Mouse (Mus musculus) gastrocnemius, postnatal 25 days (tissue): ENCODE results near the gene Wbp1. TPM values are rescaled to one million over a fixed set of nuclear protein-coding genes. Genes with fewer than 3 reads are reported as not detected.

Experiments
- DNase-seq: peaks from one replicate; pipeline ENCODE4 v3.0.0; 2022
- total RNA-seq, 2 experiments: library from RNA; stranded (reverse); gene quantifications; 1 replicate in 1 of 2; 2 replicates in 1 of 2; pipeline ENCODE4 v1.2.3; 2021

The Wbp1 gene
- total RNA-seq, 2 experiments from 2014 or later, result 37.8 to 38.2 TPM

GRCm38 (mm10) chr6:83116373-83117164, 4.8 kb downstream of the Wbp1 start:
- DNase-seq, result no peak

- no peak for DNase-seq
Measured at GRCm38 (mm10) chr6:83115682-83116372, 5.5 kb downstream of the Wbp1 start.

- peak; percentile 92 for DNase-seq
Measured at GRCm38 (mm10) chr6:83115011-83115671, 6.2 kb downstream of the Wbp1 start, which contains the start of gene Mogs. Gene Mogs, plus strand, starts transcription at chr6:83115496.

DNA sequence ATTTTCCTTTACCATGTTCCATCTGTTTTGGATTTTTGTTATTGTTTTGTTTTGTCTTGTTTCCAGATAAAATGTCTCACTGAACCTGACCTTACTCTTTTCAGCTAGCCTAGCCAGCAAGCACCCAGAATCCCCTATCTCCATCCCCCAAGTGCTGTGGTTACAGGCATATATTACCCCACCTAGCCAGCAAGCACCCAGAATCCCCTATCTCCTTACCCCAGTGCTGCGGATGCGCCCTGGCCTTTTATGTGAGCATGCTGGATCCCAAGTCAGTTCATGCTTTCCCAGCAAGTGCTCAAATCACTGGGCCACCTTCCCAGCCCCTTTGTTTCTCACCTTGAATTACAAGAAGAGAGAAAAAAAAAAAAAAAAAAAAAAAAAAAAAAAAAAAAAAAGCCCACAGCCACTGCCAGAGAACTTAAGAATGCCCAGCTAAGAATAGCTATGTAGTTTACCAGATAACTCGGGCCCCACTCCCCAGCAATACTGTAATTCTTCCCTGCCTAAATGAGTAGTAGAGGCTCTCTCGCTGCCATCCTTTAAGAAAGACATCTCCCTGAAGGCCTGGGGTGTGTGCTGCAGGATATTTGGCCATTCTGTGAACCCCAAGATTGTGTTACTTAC, 9.7 kb downstream of the Wbp1 start:
- DNase-seq, result no peak

GRCm38 (mm10) chr6:83108762-83109668, 12.3 kb downstream of the Wbp1 start, which contains the start of gene Mrpl53:
Gene Mrpl53, plus strand, starts transcription at chr6:83109040.
- peak; percentile 78 for DNase-seq

DNA sequence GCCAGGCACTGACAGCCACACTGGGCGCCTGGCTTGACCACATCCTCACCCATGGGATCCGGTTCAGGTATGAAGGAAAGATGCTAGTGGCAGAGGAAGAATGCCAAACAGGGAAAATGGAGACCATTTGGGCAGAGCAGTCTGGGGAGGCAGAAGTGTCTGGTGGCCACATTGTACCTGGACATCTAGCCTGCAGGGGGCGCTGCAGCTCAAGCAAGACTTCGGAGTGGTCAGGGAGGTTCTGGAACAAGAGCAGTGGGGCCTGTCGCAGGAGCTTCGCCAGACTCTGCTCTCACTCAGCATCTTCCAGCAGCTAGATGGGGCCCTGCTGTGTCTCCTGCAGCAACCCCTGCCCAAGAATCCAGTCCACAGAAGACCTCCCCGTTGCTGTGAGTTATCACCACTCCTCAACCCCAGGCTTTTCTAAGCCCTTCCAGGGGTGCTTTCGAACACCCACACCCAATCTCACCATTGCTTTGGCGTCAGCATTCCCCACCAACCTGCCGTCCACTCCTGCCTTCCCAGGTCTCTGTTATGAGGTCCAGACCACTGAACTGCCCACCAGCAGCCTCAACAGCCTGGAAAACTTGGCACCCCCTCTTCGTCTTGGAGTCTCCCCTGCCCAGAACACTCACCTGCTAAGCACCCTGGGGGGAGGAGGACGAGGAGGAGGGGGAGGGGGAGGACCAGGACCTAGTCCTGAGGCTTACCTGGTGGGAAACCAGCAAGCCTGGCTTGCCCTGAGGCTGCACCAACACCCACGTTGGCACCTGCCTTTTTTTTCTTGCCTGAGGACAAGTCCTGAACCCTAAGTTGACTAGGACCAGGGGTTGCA, 13.6 kb downstream of the Wbp1 start:
- DNase-seq, result peak; percentile 52

- no peak for DNase-seq
Measured at GRCm38 (mm10) chr6:83104158-83104557, 17.2 kb downstream of the Wbp1 start.

DNA sequence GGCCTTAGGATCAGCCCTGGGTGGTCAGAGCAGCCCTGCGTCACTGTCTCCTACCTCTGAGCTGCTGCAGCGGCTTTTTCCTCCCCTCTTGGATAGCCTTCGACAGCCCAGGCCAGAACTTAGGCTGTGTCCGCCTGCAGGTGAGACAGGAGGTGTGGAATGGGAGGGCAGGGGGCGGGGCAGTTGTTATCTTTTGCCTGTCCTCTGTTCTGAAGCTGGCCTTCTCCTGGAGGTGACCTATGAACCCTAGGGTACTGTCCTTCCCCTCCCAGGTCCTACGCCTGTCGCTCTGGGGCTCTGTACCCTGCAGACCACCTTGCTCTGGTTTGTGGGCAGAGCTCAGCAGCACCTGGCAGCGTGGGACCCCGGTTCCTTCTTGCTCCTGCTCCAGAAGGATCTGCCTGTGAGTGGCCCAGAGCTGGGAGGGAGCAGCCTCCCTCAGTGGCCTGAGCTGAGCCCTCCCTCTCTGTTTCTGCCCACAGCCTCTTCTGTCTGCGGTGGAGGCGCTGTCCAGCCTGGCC, 18.2 kb downstream of the Wbp1 start:
- DNase-seq, result no peak

DNA sequence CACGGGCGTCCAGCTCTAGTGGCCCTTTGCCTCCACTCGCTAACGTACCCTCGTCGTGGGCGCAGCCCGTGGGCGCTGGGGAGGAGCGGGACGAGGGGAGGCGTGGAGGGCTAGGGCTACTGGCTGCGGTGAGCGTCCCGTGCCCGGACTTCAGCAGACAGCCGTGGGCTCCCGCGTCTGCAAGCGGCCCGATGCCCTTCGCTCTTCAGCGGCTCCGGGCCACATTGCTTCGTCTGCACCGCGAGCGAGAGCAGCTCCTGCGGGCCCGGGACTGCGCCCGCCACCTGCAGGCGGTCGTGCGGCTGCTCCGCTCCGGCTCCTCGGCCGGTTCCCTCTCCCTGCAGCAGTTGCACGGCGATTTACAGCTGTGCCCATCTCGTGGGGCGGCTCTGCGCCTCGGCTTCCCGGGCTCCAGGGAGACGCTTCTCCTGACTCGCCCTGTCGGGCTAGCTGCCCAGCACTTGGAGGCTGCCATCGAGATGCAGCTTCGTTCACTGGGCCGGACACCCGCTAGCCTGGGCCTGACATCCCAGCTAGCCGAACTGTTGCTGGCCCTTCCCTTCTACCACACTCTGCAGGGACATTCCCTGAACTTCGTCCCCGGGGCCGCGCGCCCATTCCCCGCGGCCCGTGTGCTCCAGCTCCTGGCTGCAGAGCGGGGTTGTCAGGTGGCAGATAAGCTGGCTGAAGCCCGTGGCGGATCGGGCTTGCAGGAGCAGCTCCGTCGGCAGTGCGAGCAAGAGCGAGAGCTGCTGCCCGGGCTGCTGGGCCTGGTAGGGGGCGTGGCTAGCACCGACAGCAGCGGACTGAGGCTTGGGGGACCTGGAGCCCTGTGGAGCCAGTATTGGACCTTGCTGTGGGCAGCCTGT, 19.4 kb downstream of the Wbp1 start:
- peak; percentile 55 for DNase-seq

DNA sequence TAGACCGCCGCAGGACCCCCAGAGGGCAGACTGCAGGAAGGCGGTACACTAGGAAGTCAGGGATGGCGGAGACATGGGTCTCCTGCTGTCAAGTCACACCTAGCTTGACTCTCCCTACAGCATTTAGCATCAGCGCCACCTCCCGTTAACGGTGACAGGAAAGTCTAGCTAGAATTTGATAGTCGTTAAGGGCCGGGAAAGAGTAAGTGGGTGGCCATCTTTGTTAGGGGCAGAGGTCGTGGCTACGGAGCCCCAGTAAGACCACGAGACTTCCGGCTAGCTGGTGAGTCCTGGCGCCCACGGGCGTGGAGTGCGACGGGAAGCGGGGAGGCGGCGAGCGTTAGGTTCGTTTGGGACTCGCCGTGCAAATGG, 20.1 kb downstream of the Wbp1 start, which contains the start of the genes Ccdc142 and Gm42688:
Ccdc142 (plus strand) TSS at position 286 of the 372 bp plus-strand sequence.
Gm42688 (plus strand) TSS at position 302 of the 372 bp plus-strand sequence.
- DNase-seq, result peak; percentile 87

GRCm38 (mm10) chr6:83098411-83098810, 22.9 kb downstream of the Wbp1 start:
- no peak for DNase-seq

DNA sequence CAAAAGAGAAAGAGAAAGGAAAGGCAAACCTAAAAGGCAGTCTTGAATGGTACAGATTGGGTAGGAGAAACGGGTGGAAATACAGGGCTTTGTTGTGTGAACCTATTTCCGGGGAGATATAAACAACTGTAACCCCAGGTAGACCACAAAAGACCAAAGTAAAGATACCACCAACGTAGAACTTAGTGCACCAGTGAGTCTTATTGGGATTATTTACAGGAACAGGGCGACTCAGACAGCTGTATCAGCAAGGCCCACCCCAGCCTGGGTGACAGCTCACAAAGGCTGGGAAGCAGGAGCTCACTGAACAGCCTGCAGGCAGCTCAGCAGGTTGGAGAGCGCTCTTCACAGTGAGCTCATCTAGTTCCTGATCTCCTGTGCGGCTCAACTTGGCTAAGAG, 25.4 kb downstream of the Wbp1 start:
- no peak for DNase-seq

GRCm38 (mm10) chr6:83092416-83093127, 28.8 kb downstream of the Wbp1 start:
- DNase-seq, result no peak

- DNase-seq, result no peak
Measured at GRCm38 (mm10) chr6:83087926-83088260, 33.5 kb downstream of the Wbp1 start.

DNA sequence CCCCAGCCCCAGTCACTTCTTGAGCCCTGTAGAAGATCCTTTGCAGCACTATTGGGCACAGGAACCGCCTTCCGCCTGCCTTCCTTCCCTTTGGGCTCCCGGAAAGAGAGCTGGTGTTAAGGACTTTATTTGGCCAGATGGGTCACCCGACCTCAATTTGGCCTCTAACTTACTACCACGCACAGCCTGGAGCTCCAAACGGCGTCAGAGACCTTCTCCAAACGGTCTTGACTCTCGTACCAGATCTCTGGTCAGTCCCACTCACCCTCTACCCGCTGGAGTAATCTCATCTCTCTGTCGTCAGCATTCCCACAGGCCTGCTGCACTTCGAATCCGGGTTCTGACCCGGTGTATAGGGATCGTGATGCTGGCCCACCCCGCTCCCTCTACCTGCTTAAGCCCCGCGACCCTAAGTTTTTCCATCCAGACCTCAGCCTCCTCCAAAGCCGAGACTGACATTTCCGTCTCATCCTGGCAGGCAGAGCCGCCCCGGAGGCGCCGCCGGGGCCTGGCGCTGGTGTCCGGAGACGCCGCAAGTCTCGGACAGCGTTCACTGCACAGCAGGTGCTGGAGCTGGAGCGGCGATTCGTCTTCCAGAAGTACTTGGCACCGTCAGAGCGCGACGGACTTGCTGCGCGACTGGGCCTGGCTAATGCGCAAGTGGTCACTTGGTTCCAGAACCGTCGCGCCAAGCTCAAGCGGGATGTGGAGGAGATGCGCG, 34.0 kb downstream of the Wbp1 start:
- DNase-seq, result peak; percentile 44

DNA sequence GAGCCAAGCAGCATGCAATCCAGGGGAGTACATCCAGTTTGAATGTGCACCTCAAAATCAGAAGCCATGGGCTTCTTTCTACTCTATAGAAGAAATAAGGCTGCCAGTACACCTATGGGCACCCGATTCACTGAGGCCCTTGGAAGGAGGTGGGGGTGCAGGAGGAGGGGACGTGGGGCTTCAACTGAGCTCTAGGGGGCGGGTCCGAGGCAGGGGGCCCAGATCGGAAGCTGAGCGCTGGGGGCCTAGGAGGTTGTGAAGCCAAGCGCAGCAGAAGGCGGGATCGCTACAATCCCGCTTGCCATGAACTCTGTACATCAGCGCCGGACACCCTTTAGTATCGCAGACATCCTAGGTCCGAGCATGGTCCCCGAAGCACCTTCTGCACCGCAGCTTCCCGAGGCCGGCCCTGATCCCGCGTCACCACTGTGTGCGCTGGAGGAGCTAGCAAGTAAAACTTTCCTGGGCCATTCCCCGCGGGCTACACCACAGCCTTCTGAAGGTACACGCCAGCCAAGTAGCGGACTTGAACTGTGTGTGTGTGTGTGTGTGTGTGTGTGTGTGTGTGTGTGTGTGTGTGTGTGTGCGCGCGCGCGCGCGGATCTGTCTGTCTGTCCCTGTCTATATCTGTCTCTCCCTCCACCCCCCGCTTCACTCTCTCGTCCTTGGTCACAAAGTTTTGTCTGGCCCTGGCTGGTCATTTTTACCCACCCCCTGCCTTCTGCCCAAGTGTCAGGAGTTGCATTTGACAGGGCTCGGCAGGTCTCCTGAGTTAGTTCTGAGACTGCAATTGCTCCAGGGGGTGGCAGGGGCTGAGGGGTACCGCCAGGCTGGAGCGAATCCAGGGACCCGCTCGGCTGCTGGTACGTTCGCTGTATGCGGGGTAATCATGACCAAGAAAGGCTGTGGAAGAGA, 35.0 kb downstream of the Wbp1 start, which contains the start of gene Lbx2:
Lbx2 (plus strand) TSS at position 247 of the 915 bp plus-strand sequence.
- DNase-seq, result no peak
